ENCODE assay signal across 32 mouse cellular contexts in the genomic region with DNA sequence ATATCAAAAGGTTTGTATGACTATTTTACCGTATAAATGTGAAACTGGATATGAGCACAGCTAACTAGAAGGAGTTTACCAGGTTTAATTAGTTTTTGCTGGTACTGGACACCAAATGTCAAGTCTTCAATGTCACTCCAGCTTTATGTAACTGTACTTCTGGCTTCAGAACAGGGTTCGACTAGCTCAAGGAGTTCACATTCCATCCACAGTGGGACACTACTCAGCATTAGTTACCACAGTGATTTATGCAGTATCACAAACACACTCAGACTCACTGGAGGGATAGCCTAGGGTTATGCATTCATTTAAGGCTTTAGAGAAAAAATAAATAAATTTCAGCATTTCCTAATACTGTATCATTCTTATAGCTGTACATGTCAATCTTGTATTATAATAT. TPM values are rescaled to one million over a fixed set of nuclear protein-coding genes. Genes with fewer than 3 reads are reported as not detected.
DNase-seq lines count a peak whose midpoint lies in the region; ATAC-seq and TF ChIP-seq lines count a peak whose summit lies in the region.
"Had no signal": no experiment of that assay in that cellular context is flagged by ENCODE, and none has a peak within 500 bp of the region (broad histone marks: within the 10 kb centered on the region; RNA-seq: fewer than 3 reads in every experiment).

No protein-coding gene starts in this region.

- ATAC-seq in kidney, embryonic 15.5 days (replicated peaks; ENCODE audit: low FRiP score): no peak
- no peak for ATAC-seq in lung, embryonic 14.5 days (ENCODE audit: insufficient read depth)
- ATAC-seq in stomach, postnatal 0 days (ENCODE audit: low FRiP score, low TSS enrichment): no peak
- ATAC-seq: forebrain, embryonic 16.5 days; inflammation-experienced regulatory T-cells, adult 6 months; midbrain, embryonic 15.5 days had no signal

- no peak overlapping the region for H3K9ac ChIP-seq in kidney, embryonic 15.5 days
- H3K9ac ChIP-seq in lung, embryonic 14.5 days: no peak overlapping the region
- no peak overlapping the region for H3K9ac ChIP-seq in stomach, postnatal 0 days (ENCODE audit: low read length)
- H3K9ac ChIP-seq: heart, embryonic 12.5 days; hindbrain, embryonic 15.5 days; limb, embryonic 15.5 days; liver, embryonic 13.5 days; midbrain, embryonic 15.5 days; neural tube, embryonic 15.5 days; stomach, embryonic 15.5 days had no signal

- peak overlapping the region; percentile 97 for H3K27ac ChIP-seq in gastrocnemius, adult 2 months
- no peak overlapping the region for H3K27ac ChIP-seq in kidney, adult 2 months (ENCODE audit: insufficient read depth, low read depth, low read length)
- H3K27ac ChIP-seq in kidney, embryonic 15.5 days: no peak overlapping the region
- no peak overlapping the region for H3K27ac ChIP-seq in lung, embryonic 14.5 days (ENCODE audit: low read depth)
- no peak overlapping the region for H3K27ac ChIP-seq in stomach, postnatal 0 days (replicated peaks)
- H3K27ac ChIP-seq: hindbrain, embryonic 10.5 days; hindbrain, embryonic 15.5 days; limb, embryonic 10.5 days; limb, embryonic 15.5 days; liver, embryonic 13.5 days; midbrain, embryonic 10.5 days; midbrain, embryonic 15.5 days; neural tube, embryonic 15.5 days; stomach, embryonic 15.5 days had no signal

- 34% methylated on average over 2 of the region's 2 CpGs for WGBS in kidney, adult 2 months
- 79% methylated on average over 2 of the region's 2 CpGs for WGBS in kidney, embryonic 15.5 days
- WGBS in lung, embryonic 14.5 days: 73% methylated on average over 2 of the region's 2 CpGs
- WGBS in stomach, postnatal 0 days: 75% methylated on average over 2 of the region's 2 CpGs

- intact Hi-C loops in gastrocnemius, adult 2 months (cut with DNase I): no loop called here

- no peaks in the 10 kb centered on the region for H3K9me3 ChIP-seq in kidney, embryonic 15.5 days (replicated peaks)
- no peaks in the 10 kb centered on the region for H3K9me3 ChIP-seq in lung, embryonic 14.5 days (ENCODE audit: low read depth, low read length)
- no peaks in the 10 kb centered on the region for H3K9me3 ChIP-seq in stomach, postnatal 0 days (ENCODE audit: control insufficient read depth, low read length)
- H3K9me3 ChIP-seq: G1E; heart, embryonic 12.5 days; hindbrain, embryonic 10.5 days; hindbrain, embryonic 15.5 days; limb, embryonic 10.5 days; limb, embryonic 15.5 days; liver, embryonic 13.5 days; midbrain, embryonic 10.5 days; midbrain, embryonic 15.5 days; neural tube, embryonic 15.5 days; stomach, embryonic 15.5 days had no signal

- H3K27me3 ChIP-seq in kidney, adult 2 months (replicated peaks; ENCODE audit: control insufficient read depth, insufficient read depth, low read length): no peaks in the 10 kb centered on the region
- no peaks in the 10 kb centered on the region for H3K27me3 ChIP-seq in kidney, embryonic 15.5 days
- H3K27me3 ChIP-seq in lung, embryonic 14.5 days (ENCODE audit: insufficient read depth, low read length): no peaks in the 10 kb centered on the region
- no peaks in the 10 kb centered on the region for H3K27me3 ChIP-seq in stomach, postnatal 0 days (ENCODE audit: control insufficient read depth, insufficient read depth, low read length)
- H3K27me3 ChIP-seq: heart, embryonic 12.5 days; hindbrain, embryonic 15.5 days; limb, embryonic 15.5 days; liver, embryonic 13.5 days; midbrain, embryonic 15.5 days; neural tube, embryonic 15.5 days; stomach, embryonic 15.5 days had no signal

- no peak overlapping the region for H3K4me3 ChIP-seq in gastrocnemius, adult 2 months
- no peak overlapping the region for H3K4me3 ChIP-seq in kidney, adult 2 months (ENCODE audit: insufficient read depth, low read depth, low read length)
- H3K4me3 ChIP-seq in kidney, embryonic 15.5 days (replicated peaks): no peak overlapping the region
- H3K4me3 ChIP-seq in lung, embryonic 14.5 days (ENCODE audit: low read depth, low read length): no peak overlapping the region
- H3K4me3 ChIP-seq in stomach, postnatal 0 days (ENCODE audit: low read depth, low read length): no peak overlapping the region
- H3K4me3 ChIP-seq: erythroblast, embryonic 14.5 days; heart, embryonic 12.5 days; hindbrain, embryonic 10.5 days; hindbrain, embryonic 15.5 days; limb, embryonic 10.5 days; limb, embryonic 15.5 days; liver, embryonic 13.5 days; midbrain, embryonic 10.5 days; midbrain, embryonic 15.5 days; neural tube, embryonic 15.5 days; stomach, embryonic 15.5 days had no signal

- H3K4me2 ChIP-seq in kidney, embryonic 15.5 days: no peak overlapping the region
- H3K4me2 ChIP-seq in lung, embryonic 14.5 days: no peak overlapping the region
- no peak overlapping the region for H3K4me2 ChIP-seq in stomach, postnatal 0 days (replicated peaks; ENCODE audit: low read depth)
- H3K4me2 ChIP-seq: heart, embryonic 12.5 days; hindbrain, embryonic 15.5 days; limb, embryonic 15.5 days; liver, embryonic 13.5 days; midbrain, embryonic 15.5 days; neural tube, embryonic 15.5 days; stomach, embryonic 15.5 days had no signal

- TF ChIP-seq CTCF in gastrocnemius, adult 2 months (IDR thresholded peaks at IDR 0.05): peak; percentile 39
- TF ChIP-seq CTCF in kidney, adult 2 months (conservative IDR thresholded peaks at IDR 0.05; ENCODE audit: insufficient read depth, insufficient read length, low read depth, low read length): no peak
- peak; percentile 14; the same call in 1 of the 2 replicates for TF ChIP-seq CTCF in lung, embryonic 14.5 days (IDR thresholded peaks at IDR 0.05; ENCODE audit: low read depth)
- peak; percentile 31 for TF ChIP-seq CTCF in stomach, postnatal 0 days (IDR thresholded peaks at IDR 0.05; ENCODE audit: low read depth)

- TF ChIP-seq EP300 in stomach, postnatal 0 days (optimal IDR thresholded peaks at IDR 0.05): no peak

- no peak for TF ChIP-seq POLR2A in kidney, adult 2 months (IDR thresholded peaks at IDR 0.05; ENCODE audit: low read depth, low read length)

- DNase-seq in gastrocnemius, adult 2 months: no peak
- no peak for DNase-seq in gastrocnemius, adult 8-10 months (ENCODE audit: low spot score in 2 of 2)
- DNase-seq in kidney, adult 2 months: peak; percentile 68
- DNase-seq in lung, embryonic 14.5 days: peak; percentile 8
- no peak for DNase-seq in lung, postnatal 10 days
- no peak for DNase-seq in stomach, postnatal 0 days (ENCODE audit: low spot score)
- DNase-seq: adrenal gland, adult 8-10 months; cerebellum, adult 2 months; cerebellum, postnatal 14 days; gastrocnemius, postnatal 25 days; heart, adult 11 months; heart, postnatal 10 days; layer of hippocampus, postnatal 36 days; liver, embryonic 13.5 days; lung, adult 18-20 months; retina, postnatal 1 day; right cerebral cortex, postnatal 14 days; thymus, postnatal 14 days had no signal

- peaks cover 19% of the 10 kb centered on the region for H3K4me1 ChIP-seq in kidney, adult 2 months (ENCODE audit: control insufficient read depth, insufficient read depth, low read length)
- H3K4me1 ChIP-seq in kidney, embryonic 15.5 days: peaks cover 12% of the 10 kb centered on the region
- 0 out of 2 replicates have a peak, but pooled peaks cover 4% of the 10 kb centered on the region for H3K4me1 ChIP-seq in lung, embryonic 14.5 days (ENCODE audit: insufficient read depth)
- no peaks in the 10 kb centered on the region for H3K4me1 ChIP-seq in stomach, postnatal 0 days (replicated peaks; ENCODE audit: control insufficient read depth, insufficient read depth)
- H3K4me1 ChIP-seq: heart, embryonic 12.5 days had no signal

- no peaks in the 10 kb centered on the region for H3K36me3 ChIP-seq in kidney, adult 2 months (ENCODE audit: control insufficient read depth, insufficient read depth, low read length)
- 0 out of 2 replicates have a peak, but pooled peaks cover 7% of the 10 kb centered on the region for H3K36me3 ChIP-seq in kidney, embryonic 15.5 days
- no peaks in the 10 kb centered on the region; the same call in 1 of the 2 replicates for H3K36me3 ChIP-seq in lung, embryonic 14.5 days (ENCODE audit: insufficient read depth)
- no peaks in the 10 kb centered on the region for H3K36me3 ChIP-seq in stomach, postnatal 0 days (ENCODE audit: control insufficient read depth, insufficient read depth, low read length)
- H3K36me3 ChIP-seq: hindbrain, embryonic 15.5 days; liver, embryonic 13.5 days; midbrain, embryonic 15.5 days; neural tube, embryonic 15.5 days; stomach, embryonic 15.5 days had no signal

RNA-seq across cellular contexts. Expression of a gene that starts 5.4 kb away (rescaled TPM):
- 10 to 100 TPM; 14.8 to 16.8 TPM for total RNA-seq in gastrocnemius, adult 2 months (2021)
- 10 to 100 TPM; 12.8 to 17.7 (median 16.9) TPM for total RNA-seq in gastrocnemius, adult 8-10 months (2022)
- polyA plus RNA-seq in kidney, adult 2 months (2012; rRNA removed): 5.0 TPM in 2 replicates
- 26.9 and 28.0 TPM in 2 replicates for polyA plus RNA-seq in kidney, embryonic 15.5 days (2015; fragmentation: Nextera tagmentation; extraction: Ambion mirVana)
- polyA plus RNA-seq in lung, embryonic 14.5 days (2014; fragmentation: Nextera tagmentation; extraction: Ambion mirVana): 26.5 and 27.4 TPM in 2 replicates
- polyA plus RNA-seq in stomach, postnatal 0 days (2015; fragmentation: Nextera tagmentation; extraction: Ambion mirVana): 2.7 and 3.4 TPM in 2 replicates

RNA-seq across cellular contexts. Expression of a gene that starts 5.5 kb away (rescaled TPM):
- total RNA-seq in gastrocnemius, adult 2 months (2021): 10 to 100 TPM; 20.1 to 27.9 TPM
- 10 to 100 TPM; 19.1 to 24.1 (median 21.0) TPM for total RNA-seq in gastrocnemius, adult 8-10 months (2022)
- polyA plus RNA-seq in kidney, adult 2 months (2012; rRNA removed): 13.6 and 15.6 TPM in 2 replicates
- polyA plus RNA-seq in kidney, embryonic 15.5 days (2015; fragmentation: Nextera tagmentation; extraction: Ambion mirVana): 37.5 and 38.5 TPM in 2 replicates
- 25.7 and 25.9 TPM in 2 replicates for polyA plus RNA-seq in lung, embryonic 14.5 days (2014; fragmentation: Nextera tagmentation; extraction: Ambion mirVana)
- polyA plus RNA-seq in stomach, postnatal 0 days (2015; fragmentation: Nextera tagmentation; extraction: Ambion mirVana): 23.6 and 28.4 TPM in 2 replicates

RNA-seq across cellular contexts. Expression of a gene that starts 55.7 kb away (rescaled TPM):
- 10 to 100 TPM; 13.2 to 15.9 TPM for total RNA-seq in gastrocnemius, adult 2 months (2021)
- 10 to 100 TPM; 12.3 to 18.3 (median 14.4) TPM for total RNA-seq in gastrocnemius, adult 8-10 months (2022)
- 7.0 and 8.4 TPM in 2 replicates for polyA plus RNA-seq in kidney, adult 2 months (2012; rRNA removed)
- polyA plus RNA-seq in kidney, embryonic 15.5 days (2015; fragmentation: Nextera tagmentation; extraction: Ambion mirVana): 36.0 and 39.3 TPM in 2 replicates
- 34.0 and 37.6 TPM in 2 replicates for polyA plus RNA-seq in lung, embryonic 14.5 days (2014; fragmentation: Nextera tagmentation; extraction: Ambion mirVana)
- polyA plus RNA-seq in stomach, postnatal 0 days (2015; fragmentation: Nextera tagmentation; extraction: Ambion mirVana): 36.5 and 37.1 TPM in 2 replicates

Comparison
In these comparisons a context has a peak if more than half of its experiments do, and no peak if none do; other contexts are left out.
1. DNase-seq: peak in kidney, adult 2 months (single experiment) and lung, embryonic 14.5 days (single experiment); none in gastrocnemius, adult 2 months (single experiment), gastrocnemius, adult 8-10 months (0 of 2), lung, postnatal 10 days (single experiment) and stomach, postnatal 0 days (single experiment).